Mouse (Mus musculus): ENCODE data around the gene Acer1. TPM values are rescaled to one million over a fixed set of nuclear protein-coding genes. Genes with fewer than 3 reads are reported as not detected.
A peak's percentile ranks its signal among the peaks of the same experiment; 100 is the strongest.

The Acer1 gene
- polyA plus RNA-seq, 1 experiment from 2014 or later: not detected

DNA sequence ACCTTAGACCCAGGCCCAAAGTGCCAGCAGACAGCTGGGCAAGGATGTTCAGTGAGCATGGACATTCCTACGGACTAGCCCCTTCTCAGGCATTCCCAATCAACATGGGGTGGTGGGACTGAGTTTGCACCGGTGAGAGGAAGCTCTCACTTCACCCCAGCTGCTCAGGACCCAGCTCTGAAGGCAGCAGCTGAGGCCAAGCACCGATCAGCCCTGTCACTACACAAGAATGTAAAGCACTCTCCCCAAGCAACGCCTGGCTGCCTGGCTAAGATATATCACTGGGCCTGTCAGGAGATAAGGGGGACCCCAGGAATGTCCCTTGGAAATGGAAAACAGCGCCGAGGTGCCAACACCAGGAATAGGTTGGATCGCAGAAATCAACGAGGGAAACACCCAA lies 19.3 kb upstream of the Acer1 start:
- H3K36me3 ChIP-seq: peaks cover 44% of the 10 kb centered on the region
- no peaks in the 10 kb centered on the region for H3K27me3 ChIP-seq

DNA sequence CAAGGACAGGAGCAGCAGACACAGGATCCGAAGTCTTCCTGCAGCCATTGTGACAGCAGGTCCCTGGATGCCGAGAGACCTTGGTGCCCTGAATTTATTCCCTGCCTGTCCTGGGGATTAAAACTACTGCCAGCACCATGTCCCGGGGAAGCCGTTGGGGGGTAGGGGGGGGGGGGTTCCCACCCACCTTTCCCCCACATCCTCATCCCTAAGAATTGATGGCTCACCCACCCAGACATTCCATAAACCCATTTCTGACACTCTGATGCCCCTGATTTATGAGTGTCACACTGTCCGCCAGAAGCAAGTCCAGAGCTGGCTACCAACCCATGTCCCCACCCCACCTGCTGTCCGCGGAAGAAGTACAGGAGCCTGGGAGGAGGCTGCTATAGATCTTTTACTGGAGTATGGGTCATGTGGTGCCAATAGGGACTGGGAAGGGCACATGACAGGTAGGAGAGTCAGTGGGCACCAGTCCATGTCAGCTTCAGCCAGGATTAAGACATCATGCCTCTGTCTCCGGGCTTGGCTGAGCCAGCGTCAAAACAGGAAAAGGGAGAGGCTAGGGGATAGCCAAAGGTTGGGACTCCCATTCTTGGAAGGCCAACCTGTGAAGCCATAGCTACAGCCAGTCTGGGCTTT lies 18.2 kb upstream of the Acer1 start, which contains the start of gene Pspn:
Gene Pspn, minus strand, starts transcription at position 51 of the 642 bp plus-strand sequence.
- 83% methylated on average over 9 of the region's 9 CpGs for whole genome bisulfite sequencing

More for the DNA sequence above, 19.3 kb upstream of the Acer1 start:
- H3K4me2 ChIP-seq: no peak overlapping the region
- no peak for ATAC-seq (ENCODE audit: low FRiP score, low read depth)
- peaks cover 16% of the 10 kb centered on the region for H3K4me1 ChIP-seq (replicated peaks)
- H3K9me3 ChIP-seq: no peaks in the 10 kb centered on the region
- H3K27ac ChIP-seq (replicated peaks): no peak overlapping the region
- H3K4me3 ChIP-seq: no peak overlapping the region
- WGBS: 79% methylated on average over 8 of the region's 8 CpGs
- H3K9ac ChIP-seq: no peak overlapping the region

DNA sequence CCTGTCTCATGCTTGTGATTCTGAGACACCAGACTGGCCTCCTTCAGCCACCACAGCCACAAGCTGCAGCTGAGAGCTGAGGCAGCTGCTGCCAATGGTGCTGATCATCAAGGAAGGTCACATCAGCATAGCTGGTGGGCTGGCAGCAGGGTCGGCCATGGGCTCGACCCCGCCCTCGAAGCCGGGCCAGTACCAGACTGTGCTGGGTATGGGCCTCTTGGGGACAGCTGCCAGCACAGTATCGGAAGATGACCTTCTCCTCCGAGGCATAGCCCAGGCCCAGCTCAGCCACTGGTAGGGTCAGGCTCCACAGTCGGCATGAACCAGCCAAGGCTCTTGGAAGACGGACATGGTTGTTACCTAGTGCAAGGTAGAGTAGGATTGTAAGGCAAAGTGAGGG lies 17.5 kb upstream of the Acer1 start:
- no peak overlapping the region for H3K4me2 ChIP-seq
- H3K27me3 ChIP-seq: no peaks in the 10 kb centered on the region
- no peaks in the 10 kb centered on the region for H3K9me3 ChIP-seq
- H3K4me1 ChIP-seq (replicated peaks): peaks cover 16% of the 10 kb centered on the region
- peaks cover 44% of the 10 kb centered on the region for H3K36me3 ChIP-seq
- no peak overlapping the region for H3K27ac ChIP-seq (replicated peaks)
- H3K9ac ChIP-seq: no peak overlapping the region
- no peak for ATAC-seq (ENCODE audit: low FRiP score, low read depth)
- no peak overlapping the region for H3K4me3 ChIP-seq
- WGBS: 95% methylated on average over 9 of the region's 9 CpGs

More for the DNA sequence above, 18.2 kb upstream of the Acer1 start, which contains the start of gene Pspn:
- Histone ChIP-seq H3K9ac (no peak within 1 kb of the TSS), H3K4me1 (replicated peaks) (peaks cover 16% of the 10 kb centered on the region), H3K4me2 (no peak within 1 kb of the TSS), H3K27me3 (no peaks in the 10 kb centered on the region), H3K9me3 (no peaks in the 10 kb centered on the region), H3K27ac (replicated peaks) (no peak within 1 kb of the TSS), H3K4me3 (no peak within 1 kb of the TSS), H3K36me3 (peaks cover 46% of the 10 kb centered on the region)
- no peak for ATAC-seq (ENCODE audit: low FRiP score, low read depth)

DNA sequence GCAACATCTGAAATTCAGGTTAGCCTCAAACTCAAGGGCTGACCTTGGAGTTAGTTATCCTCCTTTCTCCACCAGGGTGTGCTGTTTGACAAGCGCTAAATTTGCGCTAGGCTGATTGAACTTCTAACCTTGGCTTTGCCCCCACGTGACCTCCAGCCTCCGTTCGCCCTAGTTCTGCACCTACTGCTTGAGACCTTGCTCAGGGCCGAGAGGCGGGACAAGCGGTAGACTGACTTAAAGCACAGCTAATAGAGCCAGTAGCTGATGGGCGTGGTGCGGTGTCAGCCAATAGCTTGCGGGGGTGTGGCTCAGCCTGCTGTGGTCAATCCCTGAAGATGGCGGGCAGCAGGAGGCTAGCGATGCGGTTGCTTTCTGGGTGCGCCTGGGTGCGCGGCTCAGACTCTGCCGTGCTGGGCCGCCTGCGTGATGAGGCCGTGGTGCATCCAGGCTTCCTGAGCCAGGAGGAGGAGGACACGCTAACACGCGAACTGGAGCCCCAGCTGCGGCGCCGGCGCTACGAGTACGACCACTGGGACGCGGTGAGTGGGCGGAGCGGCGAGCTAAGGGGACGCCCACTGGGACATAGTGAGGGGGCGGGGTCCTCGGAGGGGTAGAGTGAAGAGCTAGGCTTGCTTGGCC lies 15.2 kb upstream of the Acer1 start, which contains the start of gene Alkbh7:
Gene Alkbh7, plus strand, starts transcription at position 311 of the 639 bp plus-strand sequence.
- Histone ChIP-seq H3K27ac (replicated peaks) (peak within 1 kb of the TSS; percentile 85), H3K4me3 (peak within 1 kb of the TSS; percentile 90), H3K27me3 (no peaks in the 10 kb centered on the region), H3K4me1 (replicated peaks) (peaks cover 21% of the 10 kb centered on the region), H3K9ac (peak within 1 kb of the TSS; percentile 67), H3K36me3 (peaks cover 45% of the 10 kb centered on the region), H3K4me2 (peak within 1 kb of the TSS; percentile 78), H3K9me3 (no peaks in the 10 kb centered on the region)
- ATAC-seq (ENCODE audit: low FRiP score, low read depth): peak; percentile 97
- under 1% methylated on average over 38 of the region's 38 CpGs for WGBS

DNA sequence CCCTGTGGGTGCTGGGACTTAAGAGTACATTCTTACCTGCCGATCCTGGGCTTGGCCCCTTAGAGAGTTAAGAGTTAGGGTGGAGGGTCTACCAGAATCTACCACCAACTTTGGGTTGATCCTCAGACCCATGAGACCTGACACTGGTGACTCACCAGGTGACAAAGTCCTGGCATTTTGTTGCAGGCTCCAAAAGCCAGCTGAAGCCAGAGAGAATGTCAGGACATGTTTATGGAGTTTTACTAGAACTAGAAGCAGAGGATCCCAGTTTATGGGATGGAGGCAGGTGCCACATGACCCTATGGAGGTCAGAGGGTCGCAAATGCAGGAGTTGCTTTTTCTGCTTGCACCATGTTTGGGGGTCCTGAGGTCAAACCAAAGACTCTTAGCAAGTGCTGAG lies 14.6 kb upstream of the Acer1 start:
- H3K9ac ChIP-seq: no peak overlapping the region
- H3K27me3 ChIP-seq: no peaks in the 10 kb centered on the region
- peak overlapping the region; percentile 85; the same call in 1 of the 2 replicates for H3K27ac ChIP-seq (replicated peaks)
- no peaks in the 10 kb centered on the region for H3K9me3 ChIP-seq
- H3K4me2 ChIP-seq: peak overlapping the region; percentile 78; the same call in 1 of the 2 replicates
- ATAC-seq (ENCODE audit: low FRiP score, low read depth): no peak
- peak overlapping the region; percentile 90; the same call in 1 of the 2 replicates for H3K4me3 ChIP-seq
- peaks cover 45% of the 10 kb centered on the region for H3K36me3 ChIP-seq
- H3K4me1 ChIP-seq (replicated peaks): peaks cover 26% of the 10 kb centered on the region
- 77% methylated on average over 2 of the region's 2 CpGs for WGBS

DNA sequence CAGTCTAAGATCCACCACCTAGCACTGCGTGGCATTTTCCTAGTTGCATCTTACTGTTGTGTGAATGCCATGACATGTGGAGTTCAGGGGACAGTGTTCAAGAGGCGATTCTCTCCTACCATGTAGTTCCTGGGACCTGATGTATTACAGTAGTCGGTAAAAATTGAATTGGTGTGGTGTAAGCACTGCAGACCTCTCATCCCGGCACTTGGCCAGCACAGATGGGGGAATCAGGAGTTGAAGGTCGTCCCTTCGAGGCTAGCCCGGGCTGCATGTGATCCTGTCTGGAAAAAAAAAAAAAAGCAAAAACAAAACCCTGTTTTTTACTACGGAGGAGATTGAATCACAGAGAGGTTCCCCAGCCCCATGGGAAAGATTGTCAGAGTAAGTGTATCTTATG lies 13.1 kb upstream of the Acer1 start:
- H3K36me3 ChIP-seq: peaks cover 45% of the 10 kb centered on the region
- H3K27ac ChIP-seq (replicated peaks): no peak overlapping the region
- H3K4me1 ChIP-seq (replicated peaks): peaks cover 34% of the 10 kb centered on the region
- H3K4me3 ChIP-seq: no peak overlapping the region
- H3K9me3 ChIP-seq: no peaks in the 10 kb centered on the region
- no peak overlapping the region for H3K4me2 ChIP-seq
- H3K27me3 ChIP-seq: no peaks in the 10 kb centered on the region
- WGBS: 93% methylated on average over 8 of the region's 8 CpGs
- H3K9ac ChIP-seq: no peak overlapping the region
- no peak for ATAC-seq (ENCODE audit: low FRiP score, low read depth)

DNA sequence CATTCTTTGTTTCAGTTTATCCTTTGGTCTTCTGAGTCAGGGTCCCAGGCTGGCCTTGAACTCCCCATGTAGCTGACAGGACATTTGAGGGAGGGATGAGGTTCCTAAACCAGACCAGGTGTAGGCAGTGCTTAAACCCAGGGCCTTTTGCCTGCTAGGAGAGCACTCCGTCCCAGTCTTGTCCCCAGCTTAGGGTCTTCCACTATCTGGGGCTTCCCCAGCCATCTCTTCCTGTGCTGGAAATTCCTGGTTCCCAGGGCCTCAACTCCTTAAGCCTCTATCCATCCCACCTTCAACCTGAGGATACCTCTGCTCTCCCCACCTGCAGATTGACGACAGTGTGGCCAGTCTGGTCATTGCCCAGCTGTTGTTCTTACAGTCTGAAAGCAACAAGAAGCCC lies 9.0 kb upstream of the Acer1 start:
- Histone ChIP-seq H3K9ac (peak overlapping the region; percentile 71), H3K9me3 (no peaks in the 10 kb centered on the region), H3K36me3 (peaks cover 35% of the 10 kb centered on the region), H3K4me3 (peak overlapping the region; percentile 61), H3K4me2 (peak overlapping the region; percentile 86), H3K27ac (replicated peaks) (no peak overlapping the region), H3K27me3 (no peaks in the 10 kb centered on the region), H3K4me1 (replicated peaks) (peaks cover 22% of the 10 kb centered on the region)
- WGBS: 73% methylated on average over 2 of the region's 2 CpGs
- no peak for ATAC-seq (ENCODE audit: low FRiP score, low read depth)

DNA sequence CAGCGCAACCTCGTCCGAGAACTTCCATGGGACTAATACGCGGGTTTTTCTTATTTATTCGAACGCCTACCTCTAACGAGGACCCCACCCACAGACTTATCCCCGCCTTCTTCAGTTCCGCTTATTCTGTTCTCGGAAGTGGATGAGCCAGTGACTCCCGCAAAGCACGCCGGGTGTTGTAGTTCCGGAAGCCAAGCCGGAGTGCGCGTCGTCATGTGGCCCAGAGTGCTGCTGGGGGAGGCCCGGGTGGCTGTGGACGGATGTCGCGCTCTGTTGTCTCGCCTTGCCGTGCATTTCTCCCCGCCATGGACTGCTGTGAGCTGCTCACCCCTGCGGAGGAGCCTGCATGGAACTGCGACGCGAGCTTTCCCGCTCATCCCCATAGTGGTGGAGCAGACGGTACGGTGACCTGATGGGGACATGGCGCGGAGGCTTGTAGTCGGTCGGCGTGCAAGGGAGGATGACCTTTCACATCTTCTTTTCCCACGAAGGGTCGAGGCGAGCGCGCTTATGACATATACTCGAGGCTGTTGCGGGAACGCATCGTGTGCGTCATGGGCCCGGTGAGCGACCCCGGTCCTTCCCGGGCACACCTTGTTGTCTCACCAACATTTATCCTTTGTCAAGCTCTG lies 8.3 kb upstream of the Acer1 start, which contains the start of gene Clpp:
Gene Clpp, plus strand, starts transcription at position 191 of the 632 bp plus-strand sequence.
- peak within 1 kb of the TSS; percentile 61 for H3K4me3 ChIP-seq
- peak within 1 kb of the TSS; percentile 86 for H3K4me2 ChIP-seq
- no peaks in the 10 kb centered on the region for H3K27me3 ChIP-seq
- H3K4me1 ChIP-seq (replicated peaks): peaks cover 22% of the 10 kb centered on the region
- H3K9ac ChIP-seq: peak within 1 kb of the TSS; percentile 71
- WGBS: under 1% methylated on average over 52 of the region's 52 CpGs
- H3K27ac ChIP-seq (replicated peaks): peak within 1 kb of the TSS; percentile 92
- peak; percentile 96 for ATAC-seq (ENCODE audit: low FRiP score, low read depth)
- H3K36me3 ChIP-seq: peaks cover 28% of the 10 kb centered on the region
- H3K9me3 ChIP-seq: no peaks in the 10 kb centered on the region

DNA sequence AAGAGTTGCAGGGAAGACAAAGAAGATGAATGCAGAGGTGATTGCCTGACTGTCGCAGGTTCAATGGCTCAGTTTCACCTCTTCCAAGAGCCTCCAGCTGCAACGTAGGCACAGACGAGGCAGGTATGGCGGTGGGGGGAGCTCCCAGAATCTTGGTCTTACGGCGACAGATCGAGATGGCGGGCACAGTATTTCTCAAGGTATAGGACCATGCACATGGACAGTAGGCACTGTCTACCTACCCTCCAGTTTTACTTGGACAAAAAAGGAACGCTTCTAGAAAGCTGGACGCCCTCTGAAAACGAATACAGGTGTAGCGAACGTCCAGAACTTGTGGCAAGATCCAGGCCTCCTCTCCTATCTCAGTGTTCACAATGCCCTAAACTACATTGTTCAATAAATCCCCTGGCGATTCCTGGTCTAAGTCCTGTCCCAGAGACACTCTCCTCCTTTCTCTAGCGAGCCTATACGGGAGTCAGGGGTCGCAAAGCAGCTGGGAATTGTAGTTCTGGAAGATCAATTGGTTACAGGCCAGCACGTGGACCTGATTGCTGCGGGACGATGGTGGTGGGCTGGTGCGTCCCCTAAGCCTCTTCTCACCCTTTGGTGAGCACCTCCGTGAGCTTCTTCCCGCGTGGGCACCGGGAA lies 7.7 kb upstream of the Acer1 start:
- ATAC-seq (ENCODE audit: low FRiP score, low read depth): peak; percentile 93
- 3% methylated on average over 25 of the region's 25 CpGs for WGBS

DNA sequence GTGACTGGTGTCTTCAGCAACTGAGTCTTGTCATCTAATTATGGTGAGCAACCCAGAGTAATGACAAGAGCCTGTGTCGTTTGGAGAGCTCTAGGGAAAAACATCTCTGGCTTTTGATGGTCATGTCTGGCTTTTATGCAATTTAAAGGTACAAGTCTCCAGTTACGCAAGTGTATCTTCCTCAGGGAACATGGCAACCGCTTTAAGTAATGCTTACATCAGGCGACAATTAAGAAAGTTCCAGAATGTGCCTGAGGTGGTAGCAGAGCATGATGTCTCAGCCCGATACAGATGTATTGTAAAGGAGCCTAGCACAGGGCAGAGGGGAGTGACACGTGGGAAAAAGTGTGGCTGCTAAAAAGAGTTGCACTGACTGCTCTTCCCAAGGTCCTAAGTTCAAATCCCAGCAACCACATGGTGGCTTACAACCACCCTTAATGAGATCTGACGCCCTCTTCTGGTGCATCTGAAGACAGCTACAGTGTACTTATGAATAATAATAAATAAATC lies 7.0 kb upstream of the Acer1 start:
- Histone ChIP-seq H3K27ac (replicated peaks) (peak overlapping the region; percentile 92), H3K9ac (peak overlapping the region; percentile 71; the same call in 1 of the 2 replicates), H3K36me3 (peaks cover 17% of the 10 kb centered on the region), H3K4me2 (peak overlapping the region; percentile 86), H3K4me1 (replicated peaks) (peaks cover 22% of the 10 kb centered on the region), H3K27me3 (no peaks in the 10 kb centered on the region), H3K4me3 (peak overlapping the region; percentile 61), H3K9me3 (no peaks in the 10 kb centered on the region)
- no peak for ATAC-seq (ENCODE audit: low FRiP score, low read depth)
- 73% methylated on average over 7 of the region's 7 CpGs for WGBS

More for the DNA sequence above, 7.7 kb upstream of the Acer1 start:
- H3K27ac ChIP-seq (replicated peaks): peak overlapping the region; percentile 92
- H3K4me3 ChIP-seq: peak overlapping the region; percentile 61
- peaks cover 22% of the 10 kb centered on the region for H3K4me1 ChIP-seq (replicated peaks)
- peak overlapping the region; percentile 71 for H3K9ac ChIP-seq
- H3K4me2 ChIP-seq: peak overlapping the region; percentile 86
- peaks cover 22% of the 10 kb centered on the region for H3K36me3 ChIP-seq
- no peaks in the 10 kb centered on the region for H3K9me3 ChIP-seq
- no peaks in the 10 kb centered on the region for H3K27me3 ChIP-seq

DNA sequence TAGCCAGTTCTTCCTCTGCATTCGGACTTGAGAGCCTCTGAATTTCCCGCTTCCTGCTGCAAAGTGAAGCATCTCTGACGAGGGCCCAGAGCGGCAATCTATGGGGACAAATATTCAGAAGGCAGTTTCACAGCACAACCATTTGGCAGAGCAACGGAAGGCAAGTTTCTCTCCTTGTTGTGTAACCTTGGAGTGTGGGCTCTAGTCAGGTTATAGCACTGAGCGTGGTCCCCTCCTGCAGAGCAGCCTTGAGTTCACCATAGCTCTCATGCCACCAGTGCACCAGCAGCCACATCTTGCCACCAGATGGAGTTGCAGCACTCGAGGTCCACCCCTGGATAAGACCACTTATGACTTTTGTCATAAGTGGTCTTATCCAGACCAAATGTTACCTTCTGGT lies 6.5 kb upstream of the Acer1 start:
- Histone ChIP-seq H3K9ac (no peak overlapping the region), H3K27me3 (no peaks in the 10 kb centered on the region), H3K4me2 (no peak overlapping the region), H3K4me3 (no peak overlapping the region), H3K9me3 (no peaks in the 10 kb centered on the region), H3K27ac (replicated peaks) (no peak overlapping the region), H3K4me1 (replicated peaks) (peaks cover 22% of the 10 kb centered on the region), H3K36me3 (peaks cover 11% of the 10 kb centered on the region)
- ATAC-seq (ENCODE audit: low FRiP score, low read depth): no peak
- WGBS: 89% methylated on average over 7 of the region's 7 CpGs
